Comparison of ENCODE assay signal across 17 mouse cellular contexts in the genomic region with DNA sequence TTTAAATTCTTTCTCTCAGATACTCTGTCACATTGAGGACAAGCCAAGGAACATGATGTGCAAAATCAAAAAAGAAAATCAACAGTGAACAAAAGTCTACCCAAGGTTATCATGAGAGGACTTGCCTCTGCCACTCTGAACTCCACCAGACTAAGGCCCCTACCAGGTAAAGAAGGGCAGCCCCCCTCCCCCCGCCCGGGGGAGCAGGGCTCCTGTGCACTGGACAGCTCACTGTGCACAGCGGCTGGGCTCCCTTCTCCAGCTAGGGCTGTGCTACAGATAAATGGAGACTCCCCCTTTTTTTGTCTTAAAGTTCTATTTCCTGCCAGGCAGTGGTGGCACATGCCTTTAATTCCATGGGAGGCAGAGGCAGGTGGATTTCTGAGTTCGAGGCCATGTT. TPM values are rescaled to one million over a fixed set of nuclear protein-coding genes. Genes with fewer than 3 reads are reported as not detected.
A peak's percentile ranks its signal among the peaks of the same experiment; 100 is the strongest.
DNase-seq lines count a peak whose midpoint lies in the region; ATAC-seq and TF ChIP-seq lines count a peak whose summit lies in the region.
"Had no signal": no experiment of that assay in that cellular context is flagged by ENCODE, and none has a peak within 500 bp of the region (broad histone marks: within the 10 kb centered on the region; RNA-seq: fewer than 3 reads in every experiment).

No protein-coding gene starts in this region.

- no peak for DNase-seq in gastrocnemius, adult 2 months
- DNase-seq in gastrocnemius, postnatal 14 days = no peak
- DNase-seq in neural tube, embryonic 10.5 days (ENCODE audit: extremely low spot score, low spot score) = no peak
- DNase-seq in testis, postnatal 10 days (ENCODE audit: low spot score) = peak; percentile 64
- DNase-seq in right cerebral cortex, postnatal 10 days (ENCODE audit: low spot score in 2 of 2) = no peak
- no peak for DNase-seq in hindbrain, embryonic 14.5 days (ENCODE audit: low spot score)
- DNase-seq: adrenal gland, postnatal 10 days; cerebellum, adult 2 months; gastrocnemius, postnatal 10 days; heart, adult 2 months had no signal

- H3K27me3 ChIP-seq in neural tube, embryonic 13.5 days = no peaks in the 10 kb centered on the region
- H3K27me3 ChIP-seq in hindbrain, embryonic 14.5 days (ENCODE audit: control insufficient read depth, insufficient read depth, low read length) = no peaks in the 10 kb centered on the region
- H3K27me3 ChIP-seq: heart, embryonic 15.5 days; hindbrain, embryonic 15.5 days had no signal

- peak overlapping the region; percentile 49 for H3K27ac ChIP-seq in gastrocnemius, adult 2 months
- H3K27ac ChIP-seq in neural tube, embryonic 13.5 days (replicated peaks) = 0 out of 2 replicates have a peak overlapping the region, but pooled peaks have one; percentile 9
- H3K27ac ChIP-seq in hindbrain, embryonic 14.5 days = no peak overlapping the region
- H3K27ac ChIP-seq: embryonic facial prominence, embryonic 10.5 days; heart, adult 2 months; heart, embryonic 15.5 days; hindbrain, embryonic 15.5 days had no signal

- intact Hi-C loops in gastrocnemius, adult 2 months (cut with DNase I) = no loop called here
- intact Hi-C loops in gastrocnemius, postnatal 14 days (cut with DNase I; ENCODE audit: low total_unique reads) = no loop called here

- ATAC-seq in neural tube, embryonic 13.5 days (ENCODE audit: low read depth) = no peak
- ATAC-seq in hindbrain, embryonic 14.5 days (ENCODE audit: low FRiP score) = no peak
- ATAC-seq: forebrain, embryonic 14.5 days had no signal

- no peak overlapping the region for H3K4me2 ChIP-seq in neural tube, embryonic 13.5 days
- no peak overlapping the region for H3K4me2 ChIP-seq in hindbrain, embryonic 14.5 days (replicated peaks)
- H3K4me2 ChIP-seq: heart, embryonic 11.5 days; heart, embryonic 15.5 days; hindbrain, embryonic 15.5 days had no signal

- no peak overlapping the region for H3K9ac ChIP-seq in neural tube, embryonic 13.5 days
- H3K9ac ChIP-seq in hindbrain, embryonic 14.5 days = no peak overlapping the region
- H3K9ac ChIP-seq: heart, embryonic 15.5 days; hindbrain, embryonic 15.5 days had no signal

- H3K4me1 ChIP-seq in neural tube, embryonic 13.5 days (replicated peaks) = peaks cover 63% of the 10 kb centered on the region
- peaks cover 20% of the 10 kb centered on the region for H3K4me1 ChIP-seq in hindbrain, embryonic 14.5 days (replicated peaks; ENCODE audit: control insufficient read depth, insufficient read depth, low read length)

- 90% methylated on average over 4 of the region's 4 CpGs for WGBS in neural tube, embryonic 13.5 days
- WGBS in hindbrain, embryonic 14.5 days = 97% methylated on average over 4 of the region's 4 CpGs

- no peaks in the 10 kb centered on the region for H3K9me3 ChIP-seq in neural tube, embryonic 13.5 days
- no peaks in the 10 kb centered on the region for H3K9me3 ChIP-seq in hindbrain, embryonic 14.5 days (ENCODE audit: control insufficient read depth, low read length)
- H3K9me3 ChIP-seq: embryonic facial prominence, embryonic 10.5 days; heart, embryonic 15.5 days; hindbrain, embryonic 10.5 days; hindbrain, embryonic 15.5 days had no signal

- no peaks in the 10 kb centered on the region for H3K36me3 ChIP-seq in neural tube, embryonic 13.5 days
- no peaks in the 10 kb centered on the region for H3K36me3 ChIP-seq in hindbrain, embryonic 14.5 days (replicated peaks; ENCODE audit: control insufficient read depth, insufficient read depth)
- H3K36me3 ChIP-seq: heart, embryonic 15.5 days; hindbrain, embryonic 10.5 days; hindbrain, embryonic 15.5 days had no signal

- H3K4me3 ChIP-seq in gastrocnemius, adult 2 months = no peak overlapping the region
- H3K4me3 ChIP-seq in neural tube, embryonic 13.5 days = no peak overlapping the region
- H3K4me3 ChIP-seq in hindbrain, embryonic 14.5 days (replicated peaks; ENCODE audit: low read length) = no peak overlapping the region
- H3K4me3 ChIP-seq: embryonic facial prominence, embryonic 10.5 days; heart, adult 2 months; heart, embryonic 15.5 days; hindbrain, embryonic 10.5 days; hindbrain, embryonic 15.5 days had no signal

- TF ChIP-seq CTCF in gastrocnemius, adult 2 months (IDR thresholded peaks at IDR 0.05) = no peak

RNA-seq across cellular contexts. Expression of gene Gper1, which starts 14.8 kb away (rescaled TPM):
- 1 to 10 TPM; 1.3 to 2.7 TPM for total RNA-seq in gastrocnemius, adult 2 months (2021)
- total RNA-seq in gastrocnemius, postnatal 14 days (2021) = 1 to 10 TPM; 2.2 to 2.4 TPM
- 8.5 and 9.9 TPM in 2 replicates for polyA plus RNA-seq in neural tube, embryonic 13.5 days (2015; fragmentation: Nextera tagmentation; extraction: Ambion mirVana)
- polyA plus RNA-seq in hindbrain, embryonic 14.5 days (2014; fragmentation: Nextera tagmentation; extraction: Ambion mirVana) = 7.5 TPM in 2 replicates

RNA-seq across cellular contexts. Expression of gene 3110082I17Rik, which starts 22.6 kb away (rescaled TPM):
- total RNA-seq in gastrocnemius, adult 2 months (2021) = 10 to 100 TPM in 1 of 2 experiments, 1 to 10 TPM in 1; 7.9 to 10.3 TPM
- total RNA-seq in gastrocnemius, postnatal 14 days (2021) = 1 to 10 TPM; 9.2 TPM
- 14.9 and 15.1 TPM in 2 replicates for polyA plus RNA-seq in neural tube, embryonic 13.5 days (2015; fragmentation: Nextera tagmentation; extraction: Ambion mirVana)
- 12.7 and 13.6 TPM in 2 replicates for polyA plus RNA-seq in hindbrain, embryonic 14.5 days (2014; fragmentation: Nextera tagmentation; extraction: Ambion mirVana)

RNA-seq across cellular contexts. Expression of gene C130050O18Rik, which starts 32.7 kb away (rescaled TPM):
- under 1 TPM; 0.15 to 0.33 TPM for total RNA-seq in gastrocnemius, adult 2 months (2021)
- under 1 TPM; 0.39 to 0.60 TPM for total RNA-seq in gastrocnemius, postnatal 14 days (2021)
- 0.38 and 0.39 TPM in 2 replicates for polyA plus RNA-seq in neural tube, embryonic 13.5 days (2015; fragmentation: Nextera tagmentation; extraction: Ambion mirVana)
- 0.26 and 0.32 TPM in 2 replicates for polyA plus RNA-seq in hindbrain, embryonic 14.5 days (2014; fragmentation: Nextera tagmentation; extraction: Ambion mirVana)

RNA-seq across cellular contexts. Expression of gene Zfand2a, which starts 46.6 kb away (rescaled TPM):
- 10 to 100 TPM in 1 of 2 experiments, 1 to 10 TPM in 1; 8.5 to 10.3 TPM for total RNA-seq in gastrocnemius, adult 2 months (2021)
- total RNA-seq in gastrocnemius, postnatal 14 days (2021) = 10 to 100 TPM in 1 of 2 experiments, 1 to 10 TPM in 1; 8.6 to 10.2 TPM
- polyA plus RNA-seq in neural tube, embryonic 13.5 days (2015; fragmentation: Nextera tagmentation; extraction: Ambion mirVana) = 16.0 and 18.0 TPM in 2 replicates
- polyA plus RNA-seq in hindbrain, embryonic 14.5 days (2014; fragmentation: Nextera tagmentation; extraction: Ambion mirVana) = 13.9 and 15.9 TPM in 2 replicates
